Mouse (Mus musculus): Measurements from ENCODE around the gene Notch3.

DNA sequence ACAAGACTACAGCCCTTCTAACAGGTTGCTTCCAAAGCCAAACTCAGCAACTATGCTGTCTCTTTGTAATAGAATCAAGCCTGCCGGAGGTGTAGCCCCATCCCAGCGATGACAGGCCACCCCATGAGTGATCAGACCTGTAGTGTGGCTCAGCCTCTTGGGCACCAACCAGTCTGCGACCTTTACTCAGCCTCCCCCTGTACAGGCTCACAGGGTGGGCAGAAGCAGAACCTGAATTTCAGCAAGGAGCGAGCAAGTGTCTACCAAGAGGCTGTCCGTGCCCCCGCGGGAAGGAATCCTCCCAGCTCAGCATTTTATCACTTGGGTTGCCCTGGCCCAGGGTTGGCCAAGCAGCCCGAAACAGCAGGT, 67.1 kb downstream of the Notch3 start:
- no peak for TF ChIP-seq POLR2A (IDR thresholded peaks at IDR 0.05; ENCODE audit: borderline replicate concordance, low read depth, low read length)
- no peak for TF ChIP-seq CTCF (IDR thresholded peaks at IDR 0.05; ENCODE audit: low read depth, low read length)

Measured in bone marrow macrophage, adult 2 months (primary cell).